Mouse (Mus musculus) adrenal gland, adult (tissue): ENCODE measurements around the gene Iqsec1.

Experiments used
- DNase-seq, 2 experiments: peaks; one replicate each; pipeline ENCODE4 v3.0.0; 2022 to 2023; ENCODE audit warnings: low spot score in 1 of 2; ENCODE audit not compliant: inconsistent age in 2 of 2

The Iqsec1 gene

DNA sequence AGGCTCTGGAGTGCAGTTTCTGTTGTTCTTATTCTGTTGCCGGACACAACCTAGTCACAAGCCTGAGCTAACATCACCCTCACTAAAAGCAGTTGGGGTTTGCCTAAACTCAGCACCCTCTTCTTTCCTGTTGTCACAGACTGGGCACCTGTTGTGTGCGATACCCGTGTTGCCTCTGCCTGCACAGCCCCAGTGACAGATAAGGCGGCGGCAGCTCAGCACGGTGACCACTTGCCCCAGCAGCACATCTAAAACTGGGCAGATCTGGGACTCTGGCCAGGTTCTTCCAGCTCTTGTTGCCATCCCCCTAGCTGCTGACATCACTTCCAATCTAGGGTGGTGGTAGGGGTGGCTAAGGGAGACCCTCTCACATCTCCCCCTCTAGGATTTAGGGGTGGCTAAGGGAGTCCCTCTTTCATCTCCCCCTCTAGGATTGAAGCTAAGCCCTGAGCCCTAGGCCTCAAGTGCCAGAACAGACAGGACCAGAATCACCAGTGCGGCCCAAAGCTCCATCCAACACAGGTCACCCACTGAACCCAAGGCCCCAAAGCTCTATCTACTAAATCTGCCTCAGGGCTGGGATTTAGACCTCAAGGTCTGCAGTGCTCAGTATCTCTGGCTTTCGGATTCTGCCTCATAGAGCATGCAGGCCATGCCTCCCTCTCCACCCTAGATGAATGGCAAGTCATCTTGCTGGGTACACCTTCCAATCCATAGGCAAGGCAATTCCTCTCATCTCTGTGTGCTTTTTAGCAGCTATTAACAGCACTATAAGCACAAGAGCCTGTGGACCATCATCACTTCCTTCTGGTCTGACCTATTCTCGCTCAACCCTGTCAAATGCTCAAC is 278.3 kb downstream of the Iqsec1 start:
- DNase-seq = peak in 1 of 2 experiments; percentile 40

DNA sequence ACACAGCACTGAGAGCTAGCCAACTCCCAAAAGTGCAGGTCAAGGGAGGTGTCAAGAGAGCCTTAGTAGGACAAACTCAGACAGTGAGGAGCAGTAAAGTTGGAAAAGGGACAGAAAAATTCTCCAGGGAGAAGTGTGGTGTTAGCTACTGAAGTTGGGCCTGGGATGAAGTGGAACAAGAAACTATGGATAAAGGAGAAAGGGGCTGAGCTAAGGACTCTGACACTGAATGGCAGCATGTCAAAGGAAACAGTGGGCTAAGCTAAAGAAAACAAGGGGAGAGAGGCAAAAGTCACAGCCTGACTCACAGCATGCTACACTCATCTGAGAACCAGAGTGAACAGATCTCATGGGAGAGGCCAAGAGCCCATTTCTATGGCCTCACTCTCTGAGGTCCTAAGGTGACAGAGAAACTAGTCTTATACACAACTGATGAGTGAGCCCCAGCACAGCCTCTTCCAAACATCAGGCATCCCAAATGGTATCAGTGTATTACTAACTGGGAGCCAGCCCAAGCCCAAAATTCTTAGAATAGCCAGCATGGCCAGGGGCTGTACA is 280.3 kb downstream of the Iqsec1 start:
- peak in 1 of 2 experiments; percentile 52 for DNase-seq

DNA sequence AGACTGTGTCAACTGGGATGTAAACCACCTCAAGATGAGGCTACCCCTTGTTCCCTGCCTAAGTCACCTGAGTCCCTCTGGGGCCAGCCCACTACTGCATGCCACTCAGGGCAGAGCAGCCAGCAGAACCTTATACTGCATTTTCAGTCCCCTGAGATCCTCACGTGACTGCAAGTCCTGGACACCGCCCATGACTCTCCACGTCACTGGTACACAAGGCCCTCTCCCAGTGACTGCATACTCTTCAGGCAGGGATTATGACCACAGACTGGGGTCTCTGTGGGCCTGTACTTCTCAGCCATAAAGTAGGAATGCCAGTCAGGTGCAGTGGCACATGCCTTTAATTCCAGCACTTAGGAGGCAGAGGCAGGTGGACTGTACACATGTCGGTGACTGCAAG is 281.3 kb downstream of the Iqsec1 start:
- peak in 1 of 2 experiments; percentile 55 for DNase-seq

DNA sequence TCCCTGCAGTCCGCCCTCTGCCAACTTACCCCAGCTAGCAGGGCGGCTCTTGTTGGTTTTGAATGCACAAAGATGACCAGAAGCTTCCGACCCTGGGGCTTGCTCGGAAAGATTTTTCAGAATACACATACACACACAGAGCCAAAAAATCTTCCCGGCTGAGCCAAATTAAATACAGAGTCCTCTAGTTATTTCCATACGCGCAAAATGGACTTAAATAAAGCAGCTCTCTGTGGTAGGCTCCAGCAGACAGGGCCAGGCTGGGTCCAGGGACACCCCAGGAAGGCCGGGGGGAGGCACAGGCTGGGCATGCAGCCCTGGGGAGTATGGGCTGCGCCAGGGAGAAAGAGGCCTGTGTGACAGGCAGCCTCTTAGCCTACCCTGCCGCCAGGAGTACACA is 282.0 kb downstream of the Iqsec1 start:
- peak in 1 of 2 experiments; percentile 46 for DNase-seq

DNA sequence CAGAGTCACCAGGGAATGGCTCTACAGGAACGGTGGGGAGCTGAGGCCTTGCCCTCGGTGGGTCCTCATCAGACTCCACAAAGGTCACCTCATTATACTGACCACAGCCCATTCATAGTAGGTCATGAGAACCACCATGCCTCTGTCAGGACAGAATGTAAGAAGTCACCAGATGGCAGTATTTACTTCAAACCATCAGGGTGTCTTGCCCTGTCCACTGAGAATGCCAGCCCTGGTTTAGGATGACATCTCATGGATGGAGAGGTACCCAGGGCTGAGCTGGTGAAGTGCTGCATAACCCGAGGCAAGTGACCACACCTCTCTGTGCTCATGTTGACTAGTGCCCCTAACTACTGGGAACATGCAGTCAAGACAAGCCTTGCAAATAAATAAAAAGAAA is 282.7 kb downstream of the Iqsec1 start:
- DNase-seq = no peak

DNA sequence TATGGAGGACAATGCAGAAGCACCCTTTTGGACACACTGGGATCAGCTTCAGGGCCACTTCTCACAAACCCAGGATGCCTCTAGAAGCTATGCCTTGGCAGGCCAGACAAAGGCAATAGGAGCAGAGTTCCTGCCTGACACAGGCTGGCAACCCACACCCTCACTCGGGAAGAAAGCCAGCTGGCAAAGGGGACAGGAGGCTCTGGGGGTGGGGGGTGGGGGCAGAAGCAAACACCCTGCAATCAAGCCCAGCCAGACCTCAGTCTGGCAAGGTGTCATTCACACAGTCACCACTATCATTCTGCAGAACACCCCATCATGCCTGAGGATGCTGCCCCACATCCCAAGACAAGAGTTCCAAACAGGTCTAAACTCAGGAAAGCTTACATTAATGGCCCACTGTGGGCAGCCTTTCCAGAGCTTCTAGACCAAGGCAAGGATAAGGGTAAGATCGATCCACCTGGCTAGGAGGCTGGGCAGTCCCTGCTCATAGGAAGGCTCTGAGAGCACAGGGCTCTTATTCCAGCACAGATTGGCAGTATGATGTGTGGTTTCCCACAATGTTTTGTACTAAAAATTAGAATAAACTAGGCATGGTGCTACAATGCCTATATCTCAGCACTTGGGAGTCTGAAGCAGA is 283.7 kb downstream of the Iqsec1 start:
- peak in 1 of 2 experiments; percentile 74 for DNase-seq

DNA sequence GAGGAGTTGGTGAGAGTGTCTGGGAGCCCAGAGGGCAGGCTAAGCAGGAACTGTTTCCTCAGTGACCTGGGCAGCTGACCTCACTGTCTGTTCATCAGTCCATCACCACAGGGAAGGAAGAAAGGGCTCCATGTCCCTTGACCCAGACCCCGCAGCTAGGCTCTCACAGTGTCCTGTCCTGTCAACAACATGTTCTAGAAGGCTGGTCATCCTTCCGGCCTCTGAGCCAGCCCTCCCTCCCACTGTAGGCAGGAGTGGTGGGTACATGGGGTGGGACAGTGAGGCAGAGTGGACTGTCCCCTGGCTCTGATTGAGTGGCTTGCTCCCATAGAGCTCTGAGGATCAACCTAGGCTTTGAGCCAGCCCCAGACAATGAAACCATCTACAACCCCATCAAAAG is 284.7 kb downstream of the Iqsec1 start:
- DNase-seq = peak; percentile 42 to 53

DNA sequence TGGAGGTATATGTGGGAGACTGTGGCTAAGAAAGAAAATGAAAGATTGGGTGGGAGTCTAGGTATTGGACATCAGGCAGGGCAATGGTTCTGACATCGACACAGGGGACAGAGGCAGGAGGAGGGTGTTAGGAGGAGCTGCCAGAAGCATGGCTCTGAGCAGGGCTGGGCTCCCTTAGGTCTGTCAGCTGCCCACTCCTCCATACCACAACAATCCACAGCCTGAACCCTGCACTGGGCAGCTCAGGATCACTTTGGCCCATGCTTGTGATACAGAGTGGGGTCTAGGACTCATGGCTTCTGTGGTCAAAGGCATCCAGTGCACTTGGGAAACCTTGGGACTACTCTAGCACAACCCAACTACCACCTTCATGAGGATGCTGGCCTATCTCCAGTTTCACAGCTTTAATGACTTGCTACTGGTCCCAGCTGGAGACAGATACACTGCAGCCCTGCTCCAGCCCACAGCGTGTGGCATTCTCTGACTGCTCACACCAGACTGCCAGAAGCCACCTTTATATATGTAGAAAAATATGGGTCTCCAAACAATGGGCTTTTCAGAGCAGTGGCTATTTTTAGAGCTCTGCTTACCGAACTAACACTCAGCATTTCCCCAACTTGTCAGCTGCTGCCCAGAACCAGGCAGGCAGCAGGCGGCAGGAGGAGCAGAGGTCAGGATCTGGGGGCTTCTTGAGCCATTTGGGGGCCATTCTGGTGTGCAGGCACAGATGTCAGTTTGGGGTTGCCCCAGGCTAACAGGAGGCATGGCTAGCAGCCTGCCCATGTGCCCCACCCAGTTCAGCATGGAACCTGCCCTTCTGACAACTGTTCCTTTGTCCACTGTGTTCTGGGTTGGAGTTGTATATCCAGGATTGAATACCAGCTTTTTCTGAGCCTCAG is 285.4 kb downstream of the Iqsec1 start:
- peak in 1 of 2 experiments; percentile 36 for DNase-seq

DNA sequence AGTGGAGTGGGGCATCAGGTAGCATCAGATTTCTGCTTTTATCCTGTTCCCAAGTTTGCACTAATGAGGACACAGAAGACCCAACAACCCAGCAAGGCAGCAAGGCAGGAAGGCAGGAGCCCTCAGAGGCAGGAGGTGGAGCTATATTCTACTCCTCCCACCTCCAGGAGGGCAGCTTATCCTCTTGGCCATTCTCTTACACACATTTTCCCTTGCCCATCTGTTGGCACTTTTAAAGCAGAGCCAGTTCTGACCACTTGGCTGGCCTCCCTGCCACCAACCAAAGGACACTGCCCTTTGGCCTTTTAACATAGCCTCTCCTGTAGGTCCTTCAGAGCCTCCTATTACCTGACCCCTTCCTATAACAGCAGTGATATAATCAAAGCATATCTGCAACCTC is 286.3 kb downstream of the Iqsec1 start:
- peak in 1 of 2 experiments; percentile 58 for DNase-seq

DNA sequence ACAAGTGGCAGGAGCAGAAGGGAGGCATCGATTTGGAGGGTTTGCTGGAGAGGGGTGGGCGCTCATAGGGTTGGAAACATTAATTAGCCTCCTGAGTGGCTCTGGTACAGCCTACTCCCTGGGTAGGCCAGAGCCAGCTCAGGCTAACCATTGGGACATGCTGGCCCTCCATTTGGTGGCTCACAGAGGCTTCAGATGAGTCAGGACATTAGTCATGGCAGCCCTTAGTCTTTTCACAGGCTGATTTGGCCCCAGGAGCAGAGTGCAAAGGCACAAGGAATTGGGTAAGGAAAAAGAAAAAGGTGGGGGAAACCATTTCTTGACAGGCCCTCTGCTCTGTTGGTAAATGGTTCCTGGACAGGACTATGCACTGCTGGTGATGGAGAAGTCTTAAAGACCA is 287.1 kb downstream of the Iqsec1 start:
- DNase-seq = peak; percentile 64 to 77

DNA sequence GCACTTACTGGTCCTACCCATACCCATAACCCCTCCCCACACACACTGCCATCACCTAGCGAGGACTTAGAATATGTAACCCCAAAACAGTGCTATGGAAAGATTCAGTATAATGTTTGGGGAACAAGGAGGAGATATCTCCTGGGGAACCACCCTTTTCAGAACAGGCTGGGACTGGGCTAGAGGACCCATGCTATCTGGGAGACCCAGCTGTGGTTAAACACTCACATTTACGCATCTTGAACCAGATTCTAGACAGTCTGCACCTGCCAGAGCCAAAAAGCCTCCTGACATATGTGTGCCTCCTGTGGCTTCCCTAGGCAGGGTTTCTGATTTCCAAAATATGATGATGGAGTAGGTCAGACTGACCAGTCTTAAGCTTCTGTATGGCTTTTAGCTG is 287.7 kb downstream of the Iqsec1 start:
- peak in 1 of 2 experiments; percentile 42 for DNase-seq

DNA sequence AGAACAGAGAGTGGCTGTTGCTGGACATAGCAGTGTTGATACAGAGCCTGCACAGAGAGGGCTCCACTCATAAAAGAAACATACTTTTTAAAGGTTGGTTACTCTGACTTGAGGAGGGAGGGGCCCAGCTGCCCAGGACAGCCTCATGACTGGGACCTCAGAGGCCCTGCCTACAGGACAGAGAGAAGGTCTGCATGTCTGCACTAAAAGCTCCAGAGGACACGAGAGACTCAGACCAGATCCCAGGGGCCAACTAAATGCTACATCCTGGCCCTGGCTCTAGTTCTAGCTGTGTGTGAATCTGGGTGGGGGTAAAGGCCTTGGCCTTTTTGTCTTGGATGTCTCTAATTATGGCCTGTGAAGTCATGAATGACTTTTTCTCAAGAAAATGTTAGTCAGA is 288.4 kb downstream of the Iqsec1 start:
- DNase-seq = peak; percentile 56 to 72

DNA sequence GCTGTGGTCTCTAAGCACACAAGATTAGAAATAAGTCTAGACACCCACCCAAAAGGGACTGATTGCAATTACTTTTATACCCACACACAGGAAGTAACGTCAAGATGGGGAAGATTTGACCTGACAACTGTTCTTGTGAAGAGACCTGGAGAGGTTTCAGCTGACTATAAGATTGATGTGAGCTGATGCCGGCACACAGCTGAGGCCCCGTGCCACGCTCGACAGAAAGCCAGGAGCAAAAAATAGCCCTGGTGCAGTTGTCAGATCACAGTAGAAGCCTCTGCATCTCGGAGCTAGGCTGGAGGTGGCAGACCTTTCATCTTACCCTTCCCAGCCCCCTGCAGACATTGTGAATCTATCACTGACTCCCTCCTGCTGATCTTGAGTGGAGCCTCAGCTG is 289.6 kb downstream of the Iqsec1 start:
- DNase-seq = peak in 1 of 2 experiments; percentile 40

DNA sequence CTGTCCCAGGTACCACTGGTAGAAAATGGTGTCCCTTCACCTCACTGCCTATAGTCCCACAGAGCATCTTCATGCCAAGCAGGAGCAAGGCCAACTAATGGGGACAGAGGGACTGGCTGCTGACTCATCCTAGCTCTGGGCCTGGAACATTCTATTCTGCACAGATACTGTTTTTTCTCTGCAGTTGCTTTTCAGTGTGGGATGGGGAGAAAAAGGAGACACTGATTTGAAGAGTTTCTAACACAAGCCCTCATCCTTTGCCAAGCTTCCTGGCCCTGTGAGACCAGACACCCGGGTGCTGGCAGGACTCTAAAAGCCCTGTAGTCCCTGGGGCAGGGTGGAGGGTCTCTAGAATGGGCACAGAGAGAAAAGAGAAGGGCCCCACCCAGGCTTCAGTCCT is 292.7 kb downstream of the Iqsec1 start:
- DNase-seq = peak; percentile 78 to 88

DNA sequence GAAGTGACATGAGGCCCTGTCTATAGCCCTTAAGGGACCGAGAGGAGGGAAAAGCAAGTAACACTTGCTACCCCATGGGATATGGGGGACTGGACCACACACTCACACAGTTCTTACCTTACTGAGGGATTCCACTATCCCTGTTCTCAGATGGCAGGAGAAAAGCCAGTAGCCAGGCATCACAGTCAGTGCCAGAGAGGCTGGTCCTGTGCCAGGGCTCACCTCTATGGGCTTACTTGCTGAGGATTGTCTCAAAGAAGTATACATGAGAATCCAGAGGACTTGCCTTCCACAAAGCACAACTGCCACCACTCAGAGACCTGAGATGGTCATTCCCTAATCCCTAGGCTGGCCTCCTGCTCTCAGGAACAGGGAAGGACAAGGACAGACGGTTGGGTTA is 296.1 kb downstream of the Iqsec1 start:
- DNase-seq = no peak

DNA sequence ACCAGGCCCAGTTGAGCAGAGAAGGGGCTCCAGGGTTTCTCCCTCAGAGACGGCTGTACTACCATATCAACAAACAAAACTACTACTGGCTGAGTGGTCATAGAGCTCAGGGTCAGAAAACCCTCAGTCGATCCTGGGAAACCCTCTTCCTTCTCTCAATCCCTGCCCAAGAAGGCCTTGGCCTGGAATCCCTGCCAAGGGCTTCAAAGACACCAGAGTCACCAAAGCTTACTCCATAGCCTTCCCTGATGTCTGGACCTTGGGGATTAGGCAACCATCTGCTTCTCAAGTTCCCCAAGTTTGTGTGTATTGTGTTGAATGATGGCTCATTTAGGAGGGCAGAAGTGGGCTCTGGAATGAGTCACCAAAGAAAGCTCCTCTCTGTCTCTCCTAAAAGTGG is 296.6 kb downstream of the Iqsec1 start:
- DNase-seq = peak; percentile 69 to 86

DNA sequence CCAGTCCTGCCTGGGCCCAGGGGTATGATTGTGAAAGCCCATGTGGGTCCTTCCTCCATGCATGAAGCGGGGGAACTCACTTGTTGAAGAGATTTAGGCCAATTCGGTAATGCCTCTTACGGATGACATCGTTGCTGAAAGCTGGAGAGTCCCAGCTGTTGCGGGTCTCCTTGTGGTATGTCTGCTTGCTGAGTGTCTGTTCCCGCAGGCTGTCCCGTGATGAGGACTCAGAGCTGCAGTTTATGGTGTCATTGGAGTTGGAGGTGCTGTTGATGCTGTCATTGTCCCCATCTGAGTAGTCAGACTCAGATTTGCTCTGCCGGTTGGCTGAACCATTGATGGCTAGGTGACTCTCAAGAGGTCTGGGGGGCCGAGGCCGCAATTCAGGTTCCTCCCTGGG is 299.0 kb downstream of the Iqsec1 start:
- DNase-seq = no peak

DNA sequence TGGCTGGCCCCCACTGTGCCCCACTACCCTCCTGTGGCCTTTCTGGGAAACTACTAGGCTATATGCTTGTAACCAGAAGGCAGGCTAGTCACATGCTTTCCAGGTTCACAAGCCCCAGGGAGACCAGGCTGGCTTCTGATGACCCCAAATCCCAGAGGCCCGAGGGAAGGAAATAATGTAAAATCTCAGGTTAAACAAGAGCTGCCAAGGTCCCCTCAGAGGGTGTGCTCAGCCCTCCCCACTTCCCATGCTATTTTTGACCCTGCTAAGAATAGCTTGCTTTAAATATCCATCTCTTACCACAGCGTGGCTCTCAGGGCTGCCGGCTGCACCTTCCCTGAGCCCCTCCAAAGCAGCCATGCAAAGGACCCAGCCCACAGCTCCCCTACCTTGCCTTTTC is 299.7 kb downstream of the Iqsec1 start:
- DNase-seq = peak in 1 of 2 experiments; percentile 51

DNA sequence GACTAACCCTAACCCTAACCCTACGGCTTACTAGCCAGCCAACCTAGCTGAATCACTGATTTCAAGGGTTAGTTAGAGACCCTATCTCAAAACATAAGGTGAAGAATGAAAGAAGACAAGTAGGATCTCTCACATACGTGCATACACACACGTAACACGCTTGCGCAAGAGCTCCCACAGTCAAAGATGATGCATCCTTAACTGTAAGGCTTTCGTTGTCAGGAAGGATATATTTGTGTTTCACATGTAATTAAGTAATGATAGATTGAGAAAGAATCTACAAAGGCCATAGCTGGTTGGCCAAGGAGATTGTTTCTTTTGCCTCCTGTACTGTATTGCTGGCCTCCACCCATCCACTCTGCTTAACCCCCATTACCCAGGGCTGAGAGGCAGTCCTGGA is 300.5 kb downstream of the Iqsec1 start:
- DNase-seq = peak in 1 of 2 experiments; percentile 53

DNA sequence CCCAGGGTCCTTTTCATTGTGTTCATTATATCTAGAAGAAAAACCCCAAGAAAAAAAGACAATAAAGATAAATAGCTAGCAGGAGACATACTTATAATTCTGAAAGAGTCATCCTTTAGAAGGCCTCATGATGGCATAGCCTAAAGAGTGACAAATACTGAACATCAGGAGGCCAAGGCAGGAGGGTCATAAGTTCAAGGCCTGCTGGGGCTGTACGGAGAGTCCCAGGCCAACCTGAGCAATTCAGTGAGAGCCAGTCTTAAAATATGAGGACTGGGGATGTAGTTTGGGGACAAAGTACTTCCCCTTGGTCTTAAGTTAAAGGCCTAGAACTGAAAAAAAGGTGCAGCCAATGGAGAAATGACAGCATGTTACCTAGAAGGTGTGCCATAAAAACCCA is 301.7 kb downstream of the Iqsec1 start:
- peak; percentile 56 to 68 for DNase-seq
